Mouse (Mus musculus) olfactory bulb, adult 2 months (tissue): Measurements from ENCODE around the gene Rgs11.

Experiments used
- CTCF ChIP-seq: fragments of 200-500 bp; IDR thresholded peaks from 2 replicates; pipeline ENCODE4 v1.5.1; 2012; ENCODE audit warnings: low read depth, mild to moderate bottlenecking, low read length, moderate library complexity; ENCODE audit not compliant: insufficient read depth
- POLR2A ChIP-seq: fragments of 200-500 bp; IDR thresholded peaks from 2 replicates; pipeline ENCODE4 v1.6.1; 2012; ENCODE audit warnings: mild to moderate bottlenecking, low read depth, low read length, moderate library complexity; ENCODE audit not compliant: insufficient read depth

DNA sequence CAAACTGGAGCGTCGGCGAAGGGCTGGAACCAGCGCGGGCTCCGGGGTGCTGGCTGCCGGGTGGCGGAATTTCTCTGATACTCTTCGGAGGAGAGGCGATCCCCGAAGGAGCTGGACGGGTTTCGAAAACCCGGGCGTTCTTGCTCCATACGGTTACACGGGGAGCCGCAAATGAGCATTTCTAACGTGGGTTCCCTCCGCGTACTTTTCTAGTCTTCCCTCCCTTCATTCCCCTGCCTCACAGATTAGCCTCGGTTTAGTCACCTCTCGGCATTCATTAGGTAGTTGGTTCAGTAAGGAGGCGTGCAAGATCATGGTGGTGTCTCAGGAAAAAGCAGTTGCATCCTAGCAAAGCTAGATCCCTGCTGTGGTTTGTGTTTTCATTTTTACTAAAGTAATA, 50.6 kb downstream of the Rgs11 start:
- TF ChIP-seq POLR2A: no peak
- 0 out of 2 replicates have a peak, but pooled peaks have one; percentile 5 for TF ChIP-seq CTCF
